Mouse (Mus musculus) monocyte, adult 2 months (primary cell): ENCODE results near the gene Pax7.

Experiments used
- DNase-seq, 2 experiments: peaks; one replicate each; pipeline ENCODE4 v3.0.0; 2022; ENCODE audit warnings: low spot score in 2 of 2, low read depth in 1 of 2

The Pax7 gene

GRCm38 (mm10) chr4:139831501-139832230 is 1.7 kb downstream of the Pax7 start:
- DNase-seq, result no peak

- no peak for DNase-seq
These were observed 2.5 kb downstream of the Pax7 start for GRCm38 (mm10) chr4:139830581-139831387.

- no peak for DNase-seq
These were observed 3.3 kb downstream of the Pax7 start for GRCm38 (mm10) chr4:139830053-139830452.

- no peak for DNase-seq
These were observed 4.3 kb downstream of the Pax7 start for GRCm38 (mm10) chr4:139828871-139829590.

GRCm38 (mm10) chr4:139828283-139828678 is 5.0 kb downstream of the Pax7 start:
- no peak for DNase-seq

GRCm38 (mm10) chr4:139827501-139828282 is 5.6 kb downstream of the Pax7 start:
- DNase-seq, result no peak

GRCm38 (mm10) chr4:139826231-139826630 is 7.1 kb downstream of the Pax7 start:
- no peak for DNase-seq

- DNase-seq, result no peak
These were observed 7.8 kb downstream of the Pax7 start for GRCm38 (mm10) chr4:139825326-139826112.

GRCm38 (mm10) chr4:139824572-139825325 is 8.6 kb downstream of the Pax7 start:
- no peak for DNase-seq

- DNase-seq, result no peak
These were observed 9.4 kb downstream of the Pax7 start for GRCm38 (mm10) chr4:139823870-139824472.

- no peak for DNase-seq
These were observed 10.0 kb downstream of the Pax7 start for GRCm38 (mm10) chr4:139823138-139823869.

GRCm38 (mm10) chr4:139822214-139823137 is 10.9 kb downstream of the Pax7 start:
- DNase-seq, result no peak

- DNase-seq, result no peak
These were observed 11.7 kb downstream of the Pax7 start for GRCm38 (mm10) chr4:139821491-139822160.

GRCm38 (mm10) chr4:139821071-139821470 is 12.3 kb downstream of the Pax7 start:
- DNase-seq, result no peak

GRCm38 (mm10) chr4:139819411-139820030 is 13.8 kb downstream of the Pax7 start:
- no peak for DNase-seq

- no peak for DNase-seq
These were observed 15.2 kb downstream of the Pax7 start for GRCm38 (mm10) chr4:139818163-139818562.
